Mouse (Mus musculus) CH12F3 (cell line): ENCODE data around the gene Gdap1l1.

ENCODE experiments used
- in situ Hi-C: fragments of 300-500 bp; cut with MboI; formaldehyde crosslinking; loops from 2 replicates; pipeline ENCODE4 v1.14.3; 2020; ENCODE audit warnings: low sequenced_read_pairs

The Gdap1l1 gene

GRCm38 (mm10) chr2:163463251-163463769 lies 25.0 kb downstream of the Gdap1l1 start:
- in situ Hi-C loops = no loop called here

- in situ Hi-C loops = no loop called here
Observed at GRCm38 (mm10) chr2:163463998-163464397, 25.7 kb downstream of the Gdap1l1 start.

GRCm38 (mm10) chr2:163464562-163464961 lies 26.3 kb downstream of the Gdap1l1 start:
- in situ Hi-C loops = no loop called here

DNA sequence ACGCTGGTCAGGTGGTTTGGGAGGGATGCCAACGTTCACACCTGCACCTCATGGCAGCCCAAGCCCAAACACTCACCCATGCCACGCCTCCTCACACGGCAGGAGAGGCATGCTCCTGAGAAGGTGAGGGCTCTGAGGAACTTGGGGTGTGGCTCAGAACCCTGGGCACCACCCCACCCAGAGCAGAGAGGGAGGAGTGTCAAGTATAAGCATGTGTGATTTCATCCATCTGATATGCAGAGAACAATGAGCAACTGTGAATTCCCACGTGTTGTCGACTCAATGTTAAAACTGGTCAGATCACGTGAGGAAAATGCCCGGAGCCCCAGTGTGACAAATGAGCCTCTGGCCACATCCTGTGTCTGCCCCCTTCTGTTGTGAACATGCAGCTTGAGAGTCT lies 28.5 kb downstream of the Gdap1l1 start:
- in situ Hi-C loops = no loop called here

GRCm38 (mm10) chr2:163467585-163467984 lies 29.3 kb downstream of the Gdap1l1 start:
- in situ Hi-C loops = no loop called here

DNA sequence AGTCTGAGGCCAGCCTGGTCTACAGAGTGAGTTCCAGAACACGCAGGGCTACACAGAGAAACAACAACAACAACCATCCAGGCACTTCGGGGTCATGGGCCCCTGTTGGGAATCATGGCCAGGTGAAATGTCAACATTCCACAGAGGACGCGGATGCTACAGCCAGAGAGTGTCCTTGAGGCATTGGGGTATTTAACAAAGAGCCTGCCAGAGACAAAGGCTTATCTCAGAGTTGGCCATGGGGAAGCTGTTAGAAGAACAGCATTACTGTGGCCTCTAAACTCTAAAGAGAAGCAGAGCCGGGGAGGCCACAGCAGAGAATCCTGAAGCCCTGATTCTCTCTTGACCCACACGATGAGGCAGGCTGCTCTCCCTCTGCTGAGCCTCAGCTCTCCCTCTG lies 30.6 kb downstream of the Gdap1l1 start:
- in situ Hi-C loops = no loop called here

GRCm38 (mm10) chr2:163469711-163470110 lies 31.4 kb downstream of the Gdap1l1 start:
- in situ Hi-C loops = no loop called here

DNA sequence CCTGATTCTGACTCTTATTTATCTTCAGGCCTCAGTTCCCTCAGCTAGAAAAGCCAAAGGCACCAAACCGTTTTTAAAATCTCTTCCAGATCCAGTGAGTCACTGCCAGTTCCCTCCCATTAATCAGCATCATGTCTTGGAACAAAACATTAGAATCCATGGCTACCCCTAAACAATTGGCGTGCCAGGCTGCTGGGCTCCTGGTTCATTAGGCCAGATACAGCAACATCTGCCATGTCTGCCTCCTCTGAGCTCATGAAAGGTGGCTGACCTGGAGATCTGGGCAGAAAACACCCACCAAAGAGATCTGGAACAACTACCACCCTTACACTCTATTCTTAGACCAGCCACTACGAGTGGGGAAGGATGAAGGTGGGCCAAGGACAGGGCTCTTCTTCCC lies 32.9 kb downstream of the Gdap1l1 start:
- in situ Hi-C loops = no loop called here

DNA sequence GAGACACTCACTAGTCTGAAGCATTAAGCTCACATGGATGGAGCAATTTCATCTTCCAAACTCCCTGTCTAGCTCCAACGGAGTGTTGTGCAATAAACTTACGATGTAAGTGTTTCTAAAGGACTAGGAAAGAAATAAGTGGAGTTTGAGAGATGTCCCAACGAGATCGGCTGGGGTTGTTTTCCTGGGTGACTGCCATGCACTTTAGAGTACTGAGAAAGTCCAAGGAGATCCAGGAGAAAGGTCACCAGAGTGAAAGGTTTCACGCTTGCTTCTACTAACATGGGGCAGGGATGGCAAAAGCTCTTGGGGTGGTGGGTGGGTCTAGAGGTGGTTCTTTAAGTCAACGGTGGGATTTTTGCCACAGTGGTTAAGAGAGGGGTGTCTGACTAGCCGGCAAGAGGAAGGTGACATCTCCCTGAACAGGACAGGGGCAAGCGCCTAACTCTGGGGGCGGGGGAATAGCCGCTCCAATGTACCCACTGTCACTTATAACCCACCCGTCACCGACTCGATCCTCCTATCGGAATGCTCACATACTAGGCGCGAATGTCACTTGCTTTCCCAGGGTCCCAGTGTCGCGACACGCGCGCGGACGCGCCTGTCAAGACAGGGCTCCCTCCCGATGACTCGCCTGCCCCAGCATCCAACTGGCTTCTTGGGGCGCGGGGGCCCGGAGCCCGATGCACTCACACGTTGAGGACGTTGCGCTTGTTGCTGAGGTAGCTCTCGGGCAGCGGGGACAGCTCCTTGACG lies 33.6 kb downstream of the Gdap1l1 start:
- in situ Hi-C loops = no loop called here

- in situ Hi-C loops = no loop called here
Observed at GRCm38 (mm10) chr2:163472466-163472851, 34.2 kb downstream of the Gdap1l1 start, which contains the start of gene Fitm2. TSS of gene Fitm2 (minus strand) at chr2:163472629.

GRCm38 (mm10) chr2:163480191-163480825 lies 42.0 kb downstream of the Gdap1l1 start:
- in situ Hi-C loops = no loop called here

DNA sequence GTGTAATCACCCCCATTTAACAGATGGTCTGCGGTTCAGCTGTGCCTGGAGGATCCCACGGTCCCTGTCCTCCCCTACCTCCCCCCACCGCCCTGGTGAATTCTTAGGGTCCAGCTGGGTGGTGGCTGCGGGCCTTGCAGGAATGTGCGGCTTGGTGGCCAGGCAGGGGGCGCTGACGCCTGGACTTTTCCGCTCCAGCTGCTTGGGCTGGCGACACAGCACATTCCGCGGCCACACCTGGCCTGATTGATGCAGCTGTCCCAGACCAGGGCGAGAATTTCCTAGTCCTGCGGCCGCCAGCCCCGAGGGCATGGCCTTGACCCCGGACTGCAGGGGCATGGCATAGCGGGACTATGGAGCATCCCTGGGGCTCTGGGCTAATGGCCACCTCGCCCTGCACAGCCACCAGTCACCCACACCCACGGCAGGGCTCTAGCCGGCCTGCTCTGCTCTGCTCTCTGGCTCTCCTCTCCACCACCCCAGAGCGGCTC lies 43.3 kb downstream of the Gdap1l1 start:
- in situ Hi-C loops = no loop called here

DNA sequence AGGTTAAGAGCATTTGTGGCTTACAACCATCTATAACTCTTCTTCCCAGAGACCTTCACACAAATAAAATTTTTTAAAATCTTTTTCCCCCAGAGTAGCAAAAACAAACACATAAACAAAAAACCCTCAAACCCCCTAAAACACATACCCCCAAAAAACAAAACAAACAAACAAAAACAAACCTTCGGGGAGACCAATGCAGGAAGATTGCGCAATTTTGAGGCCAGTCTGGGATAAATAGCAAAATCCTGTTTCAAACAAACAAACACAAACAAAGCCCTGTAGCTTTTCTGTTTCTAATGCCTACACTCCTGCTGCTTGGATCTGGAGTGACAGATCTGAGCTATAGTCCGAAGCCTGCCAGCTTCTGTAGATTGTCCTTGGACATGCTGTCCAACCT lies 49.1 kb downstream of the Gdap1l1 start:
- in situ Hi-C loops = no loop called here

DNA sequence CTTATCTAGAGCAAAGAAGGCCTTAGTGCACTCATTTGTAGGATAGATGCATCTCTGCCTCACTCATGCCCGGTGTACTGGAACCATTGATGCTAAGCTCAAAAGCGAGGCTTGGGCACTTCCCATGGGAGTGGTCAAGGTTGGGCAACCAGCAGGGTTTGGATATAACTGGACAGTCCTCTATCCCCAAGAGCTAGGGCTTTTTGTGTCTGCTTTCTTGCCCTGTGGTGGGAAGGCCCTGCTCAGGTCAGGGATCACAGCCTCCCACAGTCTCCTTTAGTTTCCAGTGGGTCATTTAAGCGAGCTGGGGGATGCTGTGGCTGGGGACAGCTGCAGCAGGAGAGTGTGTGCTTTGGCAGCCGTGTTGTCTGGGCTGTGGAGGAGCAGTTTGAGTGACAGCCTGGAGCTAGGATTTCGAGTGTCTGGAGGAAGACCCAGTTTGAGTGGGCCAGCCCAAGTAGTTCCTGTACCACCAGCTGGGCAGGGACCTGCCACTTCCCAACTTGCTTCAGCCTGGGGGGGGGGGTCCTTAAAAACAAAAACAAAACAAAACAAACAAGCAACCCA lies 51.5 kb downstream of the Gdap1l1 start:
- in situ Hi-C loops = no loop called here

DNA sequence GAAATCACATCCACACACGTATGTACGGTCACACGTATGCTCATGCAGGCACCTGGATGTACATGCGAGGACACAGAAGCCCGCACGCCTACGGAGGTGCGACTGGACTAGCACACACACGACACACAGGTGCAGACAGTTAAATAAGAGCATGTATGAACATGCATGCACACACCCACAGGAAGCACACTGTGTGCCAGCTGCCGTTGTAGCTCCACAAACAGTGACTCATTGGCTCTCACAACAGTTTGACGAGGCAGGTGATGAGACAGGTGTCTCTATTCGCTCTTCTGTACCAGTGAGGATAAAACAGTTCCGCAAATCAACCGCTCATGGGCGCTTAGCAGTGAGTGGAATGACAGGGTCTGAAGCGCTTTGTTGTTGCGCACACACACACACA lies 52.4 kb downstream of the Gdap1l1 start:
- in situ Hi-C loops = no loop called here

DNA sequence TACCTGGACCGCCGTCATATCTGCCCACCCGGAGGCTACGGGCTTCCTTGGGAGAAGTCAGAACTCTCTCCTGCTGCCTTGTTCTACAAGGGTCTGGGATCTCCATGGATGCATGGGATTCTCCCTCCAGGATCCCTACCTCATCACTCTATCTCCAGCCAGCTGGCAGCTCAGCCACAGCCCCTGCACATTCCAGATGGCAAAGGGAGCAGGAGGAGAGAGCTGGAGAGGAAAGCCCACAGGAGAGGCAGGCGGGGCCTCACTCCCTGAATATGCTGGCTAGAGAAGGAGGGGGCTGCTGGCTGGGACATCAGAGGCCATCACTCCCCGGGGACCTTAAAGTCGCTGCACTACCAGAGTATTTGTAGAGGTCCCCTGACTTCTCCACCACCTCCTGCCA lies 53.1 kb downstream of the Gdap1l1 start:
- in situ Hi-C loops = no loop called here

DNA sequence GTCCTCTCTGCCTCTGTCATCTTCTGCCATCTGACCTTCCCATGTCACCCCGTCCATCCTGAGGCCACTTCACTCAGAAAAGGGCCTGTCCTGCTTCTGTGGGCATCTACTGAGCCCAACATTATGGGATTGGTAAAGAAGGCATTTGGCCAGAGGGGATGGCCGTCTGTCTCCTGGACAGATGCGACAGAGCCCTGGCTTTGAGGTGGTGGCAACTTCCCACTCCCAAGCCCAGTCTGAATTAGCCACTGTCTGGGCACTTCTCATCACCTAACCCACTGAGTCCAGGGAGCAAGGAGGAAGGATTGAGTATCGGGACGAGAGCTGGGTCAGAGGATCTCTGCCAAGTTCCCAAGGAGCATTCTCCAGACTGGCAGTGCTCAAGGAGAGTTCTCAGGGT lies 53.7 kb downstream of the Gdap1l1 start, which contains the start of gene R3hdml:
Gene R3hdml, plus strand, starts transcription at position 301 of the 400 bp plus-strand sequence.
- in situ Hi-C loops = no loop called here

- in situ Hi-C loops = no loop called here
Observed at GRCm38 (mm10) chr2:163493031-163493430, 54.8 kb downstream of the Gdap1l1 start.

DNA sequence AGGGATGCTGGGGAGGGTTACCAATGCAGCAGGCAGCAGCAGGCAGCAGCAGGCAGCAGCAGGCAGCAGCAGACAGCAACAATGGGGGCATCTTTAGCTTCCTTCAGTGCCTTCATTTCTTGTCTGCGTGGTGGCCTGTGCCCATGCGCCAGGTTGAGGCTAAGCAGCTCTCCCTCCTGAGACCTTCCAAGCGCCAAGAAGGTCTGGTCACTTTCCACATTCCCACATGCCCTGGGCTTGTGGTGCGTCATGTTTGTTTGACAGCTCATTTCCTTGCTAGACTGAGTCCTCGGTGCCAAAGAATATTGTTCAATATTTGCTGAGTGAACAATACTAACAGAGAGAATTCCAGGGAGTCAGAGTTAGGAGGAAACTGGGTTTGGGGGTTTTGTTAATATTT lies 55.7 kb downstream of the Gdap1l1 start:
- in situ Hi-C loops = no loop called here

DNA sequence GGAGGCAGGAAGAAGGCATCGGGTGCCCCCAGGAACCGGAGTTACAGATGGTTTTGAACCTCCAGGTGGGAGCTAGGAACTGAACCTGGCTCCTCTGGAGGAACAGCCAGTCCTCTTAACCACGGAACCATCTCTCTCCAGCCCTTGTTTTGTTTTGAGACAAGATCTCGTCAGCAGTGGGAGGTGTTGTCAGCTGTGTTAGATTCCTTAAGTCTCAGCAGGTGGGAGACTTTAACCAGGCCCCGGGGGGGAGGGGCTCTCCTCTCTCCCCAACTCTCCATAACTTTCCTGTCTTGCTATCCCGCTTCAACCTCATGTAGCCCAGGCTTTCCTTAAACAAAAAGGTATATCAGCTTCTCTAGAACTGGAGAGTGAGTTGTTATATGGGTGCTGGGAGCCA lies 56.2 kb downstream of the Gdap1l1 start:
- in situ Hi-C loops = no loop called here

GRCm38 (mm10) chr2:163502219-163502618 lies 63.9 kb downstream of the Gdap1l1 start:
- in situ Hi-C loops = no loop called here

DNA sequence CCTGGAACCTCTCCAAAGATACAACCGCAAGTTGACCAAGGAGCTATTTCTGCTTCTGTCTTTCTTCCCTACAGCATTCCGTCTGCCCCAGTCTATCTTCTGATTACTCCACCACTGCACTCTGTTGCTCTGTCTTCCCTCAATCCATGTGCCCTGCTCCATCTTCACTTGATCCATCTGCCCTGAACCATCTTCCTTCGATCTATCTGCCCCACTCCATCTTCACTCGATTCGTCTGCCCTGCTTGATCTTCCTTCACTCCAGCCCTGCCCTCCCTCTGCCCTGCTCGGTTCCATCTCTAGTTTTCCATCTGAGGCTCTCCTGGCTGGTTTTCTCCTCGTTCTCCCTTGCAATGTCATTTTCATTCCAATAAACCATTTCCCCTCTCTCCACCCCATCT lies 64.9 kb downstream of the Gdap1l1 start:
- in situ Hi-C loops = no loop called here
